Mouse (Mus musculus) thymus, postnatal 36 days (tissue): ENCODE data around the gene Stmn1.

Experiments
- DNase-seq, 2 experiments: peaks; one replicate each; pipeline ENCODE4 v3.0.0; 2022; ENCODE audit warnings: mixed read lengths in 2 of 2

Gene Stmn1

DNA sequence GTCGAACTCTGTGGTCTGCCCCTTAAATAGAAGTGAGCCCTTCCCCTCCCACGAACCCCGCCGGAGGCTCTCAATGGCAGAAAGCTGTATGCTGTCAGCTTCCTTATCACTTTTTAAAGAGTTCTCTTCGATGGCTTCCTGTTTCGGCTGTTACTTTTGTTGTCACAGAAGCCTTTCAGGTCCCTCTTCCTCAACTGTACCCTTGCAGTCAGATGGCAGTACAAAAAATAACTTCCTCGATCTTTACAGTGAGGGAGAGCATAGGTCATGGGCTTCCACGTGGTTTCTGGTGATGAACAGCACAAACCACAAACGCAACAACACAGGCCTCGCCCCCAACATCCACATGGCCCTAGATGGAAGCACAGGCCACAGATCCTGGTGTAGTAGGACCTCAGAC lies 7.8 kb upstream of the Stmn1 start:
- peak; percentile 52 to 66 for DNase-seq

DNA sequence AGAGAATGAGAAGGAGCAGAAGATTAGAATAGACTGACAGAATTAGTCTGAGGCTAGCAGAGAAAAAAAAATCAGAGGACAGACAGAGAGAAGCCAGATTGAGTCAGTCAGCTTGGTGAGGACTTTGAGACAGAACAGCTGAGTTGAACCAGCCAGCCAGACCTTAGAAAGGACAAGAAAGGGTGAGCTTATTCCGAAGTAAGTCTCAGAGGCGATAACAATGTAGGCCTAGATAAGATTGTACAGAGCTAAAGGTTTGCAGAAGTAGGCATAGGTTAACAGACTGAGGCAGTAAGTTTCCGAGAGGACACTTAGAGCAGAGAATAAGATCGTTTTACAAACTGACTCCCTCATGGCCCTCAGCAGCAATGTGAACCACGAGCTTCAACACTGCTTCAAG lies 6.9 kb upstream of the Stmn1 start:
- DNase-seq, result no peak

DNA sequence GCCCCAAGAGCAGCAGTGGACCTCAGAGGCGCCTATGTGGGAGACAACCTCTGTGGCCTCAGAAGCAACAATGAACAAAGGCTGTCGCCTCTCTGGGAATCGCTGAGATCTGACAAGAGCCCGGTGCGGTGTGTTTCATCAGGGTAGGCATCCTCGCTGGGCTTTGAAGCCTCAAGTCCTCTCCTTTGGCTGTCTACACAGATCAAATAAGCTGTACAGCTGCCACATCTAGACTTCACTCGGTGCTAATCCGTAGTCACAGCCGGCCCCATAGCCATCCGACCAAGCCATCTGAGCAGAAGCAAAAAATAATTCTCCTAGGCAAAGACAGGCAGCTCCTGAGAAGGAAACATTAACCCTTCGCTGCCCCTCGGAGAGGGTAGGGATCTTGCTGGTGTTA lies 2.3 kb upstream of the Stmn1 start:
- DNase-seq, result no peak

DNA sequence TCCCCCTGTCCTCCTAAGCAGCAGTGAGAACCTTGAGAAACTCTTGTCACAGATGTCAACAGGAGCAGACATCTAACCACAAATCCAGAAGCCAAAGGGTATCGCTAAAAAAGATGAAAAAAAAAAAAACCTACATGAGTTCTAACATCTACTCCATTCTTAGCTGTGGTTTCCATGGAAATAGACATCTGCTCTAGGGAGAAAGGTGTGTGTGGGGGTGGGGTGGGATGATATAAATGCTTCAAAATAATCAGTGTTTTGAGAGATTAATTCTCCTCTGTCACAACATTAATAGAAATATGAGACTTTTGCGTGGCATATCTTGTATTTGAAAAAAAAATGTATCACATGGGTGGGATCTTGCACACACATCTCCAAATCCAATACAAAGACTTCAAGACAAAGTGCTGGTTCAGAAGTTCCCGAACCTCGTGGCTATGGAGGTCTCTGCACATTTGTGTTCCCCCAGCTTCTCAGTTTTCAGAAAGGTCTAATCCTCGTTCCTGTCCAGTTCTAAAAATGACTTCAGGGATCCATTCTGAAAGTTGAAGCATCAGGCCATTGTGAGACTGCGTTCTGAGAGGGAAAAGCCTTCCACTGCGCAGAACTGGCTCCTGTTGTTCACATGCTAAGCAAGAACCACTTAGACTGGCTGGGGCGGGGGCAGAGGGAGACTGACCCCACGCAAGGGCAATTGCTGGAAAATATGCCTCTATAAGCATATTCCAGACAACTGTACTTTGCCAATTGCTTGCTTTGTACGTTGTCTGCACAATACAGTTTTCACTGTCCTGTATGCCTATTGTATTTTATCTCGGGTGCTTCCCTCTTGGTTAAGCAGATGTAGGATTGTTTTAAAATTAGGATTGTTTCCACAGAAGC lies 1.5 kb upstream of the Stmn1 start:
- no peak for DNase-seq

DNA sequence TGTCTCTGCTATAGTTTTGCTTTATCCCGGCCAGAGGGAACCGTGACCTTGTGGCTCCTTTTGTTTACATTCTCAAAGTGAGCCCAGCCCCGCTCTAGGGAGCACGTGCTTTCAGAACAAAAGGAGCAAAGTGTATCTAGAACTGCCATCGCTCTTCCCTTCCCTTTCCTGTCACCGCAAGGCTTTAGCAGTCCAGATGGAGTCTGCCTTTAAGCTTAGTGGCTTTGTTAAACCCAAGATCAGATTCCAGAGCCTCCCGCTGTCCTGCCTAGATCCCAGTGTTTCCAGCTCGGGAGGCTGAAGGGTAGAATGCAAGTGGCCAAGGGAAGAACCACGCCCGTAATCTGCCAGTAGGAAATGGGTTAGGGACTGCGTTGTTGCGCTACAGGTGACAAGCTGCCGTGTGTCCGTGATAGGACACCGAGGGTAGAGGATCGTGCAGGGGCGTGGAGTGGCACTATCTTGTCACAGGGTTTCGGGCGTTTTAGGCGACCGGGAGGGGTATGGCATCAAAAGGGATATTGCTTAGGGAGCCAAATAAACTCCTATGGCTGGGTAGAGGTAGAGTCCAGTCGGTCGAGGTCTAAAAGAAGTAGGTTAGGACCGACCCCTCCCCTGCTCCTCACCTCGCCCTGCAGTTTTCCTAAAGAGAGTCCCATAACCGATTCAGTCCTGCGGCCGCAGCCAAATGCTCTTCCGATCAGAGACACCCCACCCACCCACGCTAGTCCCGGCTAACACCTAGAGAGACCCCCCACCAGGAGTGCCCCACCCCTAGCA lies 495 bp upstream of the Stmn1 start:
- peak; percentile 65 to 66 for DNase-seq

DNA sequence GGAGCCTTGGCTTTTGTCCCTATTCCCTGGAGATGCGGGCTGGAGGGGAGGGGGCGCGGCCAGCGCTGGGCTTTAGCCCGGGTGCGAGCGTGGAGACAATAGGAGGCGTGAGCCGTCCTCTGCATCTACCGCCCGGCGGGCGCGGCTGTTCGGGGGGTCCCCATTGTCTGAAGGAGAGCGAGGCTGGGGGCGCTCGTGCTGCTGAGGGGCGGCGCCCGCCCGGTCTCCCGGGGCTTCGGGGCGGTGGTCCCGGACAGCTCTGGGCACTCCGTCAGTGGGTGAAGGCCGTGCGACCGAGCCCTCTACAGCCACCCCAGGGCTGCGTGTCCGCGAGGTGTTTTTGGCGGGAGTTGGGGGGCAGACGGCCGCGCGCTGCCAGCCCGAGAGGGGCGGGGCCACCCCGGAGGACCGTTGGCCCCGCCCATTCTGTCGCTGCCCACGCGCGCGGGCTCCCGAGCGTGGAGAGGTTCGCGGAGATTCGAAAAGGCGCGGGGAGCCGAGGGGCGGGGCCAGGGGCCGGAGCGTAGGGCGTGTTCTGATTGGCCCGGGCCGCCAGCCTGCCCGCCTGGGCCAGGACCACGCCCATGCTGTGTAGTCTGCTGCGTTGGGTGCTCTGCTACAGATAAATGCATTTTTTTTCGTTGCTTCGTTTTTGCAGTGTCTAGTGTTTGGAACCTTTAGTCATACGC lies 602 bp downstream of the Stmn1 start:
- DNase-seq, result peak; percentile 98

DNA sequence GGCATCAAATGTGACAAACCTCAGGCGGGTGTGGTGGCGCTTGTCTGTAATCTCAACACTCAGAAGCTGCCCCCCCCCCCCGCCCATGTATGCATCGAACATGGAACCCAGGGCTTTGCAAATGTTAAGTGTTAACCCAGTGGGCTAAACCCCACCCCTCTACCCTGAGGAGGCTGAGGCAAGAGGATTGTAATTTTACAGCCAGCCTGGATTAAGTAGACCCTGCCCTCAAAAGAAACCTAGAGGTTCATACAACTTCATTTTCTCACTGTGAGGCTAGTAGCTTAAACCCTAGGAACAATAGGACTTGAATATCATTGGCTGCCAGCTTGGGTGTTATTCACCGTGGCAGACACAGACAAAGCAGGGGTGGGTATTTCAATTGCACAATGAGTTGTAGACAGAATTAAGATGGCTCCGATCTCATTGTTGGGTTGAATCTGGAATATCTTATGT lies 1.2 kb downstream of the Stmn1 start:
- DNase-seq, result no peak

DNA sequence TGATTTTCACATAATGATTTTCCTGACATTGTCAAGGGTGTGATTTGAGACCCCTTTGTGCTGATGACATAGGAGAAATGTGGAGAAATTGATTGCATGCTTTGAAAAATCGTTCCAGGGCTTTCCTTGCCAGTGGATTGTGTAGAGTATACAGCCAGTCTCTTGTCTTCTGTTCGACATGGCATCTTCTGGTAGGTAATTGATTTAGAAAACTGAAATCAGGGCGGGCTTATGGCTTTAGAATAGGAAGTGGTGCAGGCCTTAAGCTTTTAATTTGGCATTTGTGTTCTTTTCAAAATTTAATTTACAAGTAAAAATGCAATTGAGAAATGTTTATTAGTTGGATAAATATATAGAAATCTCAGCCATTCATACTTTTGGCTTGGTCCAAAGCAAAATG lies 1.9 kb downstream of the Stmn1 start:
- DNase-seq, result no peak

DNA sequence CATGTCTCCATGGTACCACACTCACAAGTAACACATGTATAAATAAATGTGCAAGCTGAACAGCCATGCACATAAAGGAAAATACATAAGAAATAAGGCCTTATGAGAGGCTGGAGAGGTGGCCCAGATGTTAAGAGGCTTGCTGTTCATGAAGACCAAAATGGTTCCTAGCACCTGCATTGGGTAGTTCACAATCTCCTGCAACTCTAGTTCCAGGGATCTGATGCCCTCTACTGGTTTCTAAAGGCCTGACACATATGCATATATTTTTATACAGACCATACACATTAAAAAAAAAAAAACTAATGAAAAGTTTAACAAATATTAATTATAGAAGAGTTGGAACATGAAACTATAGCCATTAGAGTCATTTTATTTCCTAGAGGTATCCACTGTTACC lies 3.3 kb downstream of the Stmn1 start:
- DNase-seq, result no peak

DNA sequence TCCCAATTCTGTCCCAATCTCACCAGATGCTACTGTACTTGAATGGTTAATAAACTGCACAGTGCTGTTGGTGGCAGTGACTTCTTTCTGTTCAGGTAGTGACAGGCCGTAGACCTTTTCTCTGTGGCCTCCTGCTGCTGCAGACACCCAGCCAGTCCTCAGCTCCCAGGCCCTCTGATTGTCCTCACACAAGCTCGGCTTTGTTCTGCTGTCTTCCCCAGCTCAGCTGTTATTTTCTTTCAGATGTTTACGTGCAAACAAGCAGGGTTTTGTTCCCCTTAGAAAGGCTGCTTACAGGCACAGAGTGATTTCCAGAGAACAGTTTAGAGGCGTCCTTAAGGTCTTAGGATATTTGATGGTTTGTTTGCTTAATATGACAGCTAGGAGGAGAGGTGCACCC lies 5.6 kb downstream of the Stmn1 start:
- DNase-seq, result no peak

DNA sequence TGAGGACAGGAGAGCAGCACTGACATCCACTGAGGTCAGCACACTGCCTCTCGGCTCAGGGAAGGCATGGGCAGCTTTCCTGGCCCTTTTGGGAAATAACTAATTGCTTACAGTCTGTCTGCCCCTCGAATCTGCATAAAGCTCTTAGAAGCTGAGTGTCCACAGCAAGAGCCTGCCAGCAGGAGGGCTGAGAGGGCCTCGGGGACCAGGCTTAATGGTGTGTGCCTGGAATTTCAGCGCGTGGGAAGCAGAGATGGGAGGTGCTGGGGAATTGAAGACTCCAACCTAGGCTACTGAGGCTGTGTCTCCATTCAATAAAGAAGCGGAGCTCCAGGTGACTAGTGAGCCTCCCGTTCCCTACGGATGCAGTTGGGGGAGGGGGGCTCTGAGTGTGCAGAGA lies 6.1 kb downstream of the Stmn1 start:
- DNase-seq, result no peak

DNA sequence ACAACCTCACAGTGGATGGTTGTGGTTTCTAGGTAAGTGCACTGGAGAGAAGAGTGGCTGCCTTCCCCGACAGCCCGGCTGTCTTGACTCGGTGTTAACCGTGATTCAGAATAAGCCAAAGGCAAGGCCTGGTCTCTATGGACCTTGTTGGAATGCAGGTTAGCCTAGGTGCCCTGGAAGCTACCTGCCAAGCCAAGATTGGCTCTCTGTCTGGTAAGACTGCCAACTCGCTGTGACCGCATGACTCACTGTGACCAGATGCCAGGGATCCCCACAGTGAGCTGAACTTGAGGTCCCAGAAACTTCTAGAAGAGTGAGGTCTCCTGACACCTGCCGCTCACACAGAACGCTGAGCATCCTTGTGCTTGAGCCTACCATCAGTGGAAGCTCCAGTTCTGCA lies 8.8 kb downstream of the Stmn1 start:
- DNase-seq, result no peak

DNA sequence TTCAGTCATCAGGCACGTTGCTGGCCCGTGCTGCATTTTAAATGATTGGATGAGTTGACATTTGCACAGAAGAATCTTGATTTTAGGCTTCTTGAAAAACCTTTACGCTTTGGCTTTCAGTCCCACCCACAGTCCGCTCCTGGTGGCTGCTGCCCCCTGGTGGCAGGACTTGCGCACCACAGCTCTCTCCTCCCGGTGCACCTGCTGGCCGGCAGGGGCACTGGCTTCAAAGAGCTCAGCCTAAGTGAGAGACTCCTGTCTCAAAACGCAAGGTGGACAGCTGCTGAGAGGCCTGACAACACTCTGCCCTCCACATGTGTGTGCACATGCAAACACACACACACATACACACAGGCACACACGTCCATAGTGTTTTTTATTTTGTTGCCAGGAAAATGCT lies 9.9 kb downstream of the Stmn1 start:
- DNase-seq, result peak; percentile 90 to 94

DNA sequence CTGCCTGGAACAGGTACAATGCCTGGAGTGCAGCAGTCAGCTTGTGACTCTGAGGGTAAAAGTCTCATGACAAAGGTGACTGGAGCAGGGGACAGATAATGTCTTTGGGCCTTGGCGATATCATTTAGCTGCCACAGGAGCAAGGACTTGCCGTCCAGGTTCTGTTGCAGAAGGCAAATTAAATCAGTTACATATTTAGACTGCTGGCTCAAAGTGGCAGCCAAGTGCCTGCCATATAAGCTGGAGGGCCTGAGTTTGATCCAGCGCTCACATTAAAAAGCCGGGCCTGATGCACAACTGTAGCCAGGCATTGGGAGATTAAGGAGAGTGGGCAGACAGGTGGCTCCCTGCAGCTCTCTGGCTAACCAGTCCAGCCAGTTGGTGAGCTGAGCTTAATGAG lies 11.7 kb downstream of the Stmn1 start:
- no peak for DNase-seq

DNA sequence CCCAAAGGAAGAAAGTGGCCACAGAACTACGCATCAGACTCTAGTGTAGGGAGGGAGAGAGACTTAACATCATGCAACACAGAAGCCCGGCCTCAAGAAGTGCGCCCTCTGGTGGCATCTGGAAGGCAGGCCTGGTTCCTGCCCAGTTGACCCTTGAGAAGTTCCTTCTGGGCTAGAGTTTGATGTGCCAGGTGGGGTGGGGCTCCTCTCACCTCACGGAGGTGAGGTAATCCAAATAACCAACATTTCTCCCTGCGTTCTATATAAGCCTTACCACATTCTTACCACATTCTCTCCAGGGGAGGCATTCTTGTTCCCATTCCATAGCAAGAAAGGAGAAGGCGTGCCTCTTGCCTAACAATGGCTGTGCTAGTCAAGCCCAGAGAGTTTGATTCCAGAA lies 12.7 kb downstream of the Stmn1 start:
- peak; percentile 71 to 75 for DNase-seq

DNA sequence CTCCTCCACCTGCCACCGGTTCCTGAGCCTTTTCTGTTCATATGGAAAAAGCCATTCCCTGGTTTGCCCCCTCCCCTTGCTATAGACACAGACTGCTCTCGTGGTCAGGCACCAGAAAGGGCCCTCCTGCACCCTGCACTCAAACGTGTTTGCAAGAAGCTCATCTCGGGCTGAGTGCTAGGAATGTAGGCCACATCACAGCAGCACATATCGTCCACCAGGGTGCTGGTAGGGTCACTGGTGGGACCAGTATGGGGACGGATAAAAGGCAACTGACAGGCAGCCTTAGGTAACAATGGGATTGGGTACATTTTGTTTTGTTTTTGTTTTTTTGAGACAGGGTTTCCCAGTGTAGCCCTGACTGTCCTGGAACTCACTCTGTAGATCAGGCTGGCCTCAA lies 13.2 kb downstream of the Stmn1 start:
- DNase-seq, result no peak

DNA sequence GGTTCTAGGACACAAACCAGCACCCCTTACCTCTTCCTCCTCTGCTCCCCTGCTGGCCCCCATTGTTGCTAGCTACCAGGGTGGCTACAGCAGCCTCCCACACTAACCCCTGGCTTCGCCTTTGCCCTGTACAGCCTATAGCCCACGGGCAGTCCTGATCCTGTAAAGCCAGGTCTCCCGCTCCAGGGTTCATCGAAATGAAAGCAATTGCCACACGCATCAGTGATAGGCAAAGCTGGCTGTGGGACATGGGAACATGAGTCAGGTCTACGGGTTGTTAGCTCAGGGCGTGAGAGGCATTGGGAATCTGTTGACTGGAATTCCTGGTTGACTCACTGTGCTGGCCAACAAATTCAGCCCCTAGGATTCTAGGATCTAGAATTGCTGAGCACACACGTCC lies 14.3 kb downstream of the Stmn1 start:
- DNase-seq, result no peak

DNA sequence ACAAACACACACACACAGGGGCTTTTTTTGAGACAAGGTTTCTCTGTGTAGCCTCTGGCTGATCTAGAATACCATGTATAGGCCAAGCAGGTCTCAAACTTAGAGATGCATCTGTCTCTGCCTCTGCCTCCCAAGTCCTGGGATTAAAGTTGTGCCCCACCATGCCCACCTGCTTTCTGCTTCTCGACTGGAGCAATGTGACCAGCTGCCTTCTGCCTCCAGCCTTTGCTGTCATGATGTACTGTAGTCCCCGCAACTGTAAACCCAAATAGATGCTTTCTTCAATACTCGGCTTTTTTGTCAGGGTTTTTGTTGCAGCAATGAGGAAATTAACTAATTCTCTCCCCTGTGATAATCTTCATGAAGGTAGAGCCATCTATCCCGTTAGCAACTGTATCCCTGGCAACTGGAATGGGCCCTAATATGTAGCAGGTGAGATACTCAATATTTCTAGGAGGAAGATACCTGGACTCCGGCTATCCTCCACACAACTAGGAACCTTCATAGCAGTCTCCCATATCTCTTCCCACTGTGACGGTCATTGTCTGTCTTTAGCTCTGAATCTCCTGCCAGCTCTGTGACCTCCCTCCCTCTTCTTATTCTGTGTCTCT lies 15.1 kb downstream of the Stmn1 start:
- no peak for DNase-seq

DNA sequence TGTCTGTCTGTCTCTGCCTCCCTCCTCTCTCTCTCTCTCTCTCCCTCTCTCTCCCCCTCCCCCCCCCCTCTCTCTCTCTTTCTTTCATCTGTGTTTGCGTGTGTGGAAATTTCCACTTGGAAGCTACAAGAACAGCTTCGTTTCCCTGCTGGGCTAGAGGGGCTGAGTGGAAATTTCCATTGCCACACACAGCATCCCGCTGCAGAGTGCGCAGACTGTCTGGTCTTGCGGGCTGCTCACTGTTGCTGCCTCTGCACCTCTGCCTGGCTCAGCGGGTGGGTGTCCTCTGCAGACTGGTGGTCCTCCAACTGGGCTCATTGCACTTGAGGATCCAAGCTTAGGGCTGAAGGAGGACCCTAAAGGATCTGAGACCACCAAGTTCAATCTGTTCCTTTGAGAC lies 15.6 kb downstream of the Stmn1 start:
- DNase-seq, result no peak

DNA sequence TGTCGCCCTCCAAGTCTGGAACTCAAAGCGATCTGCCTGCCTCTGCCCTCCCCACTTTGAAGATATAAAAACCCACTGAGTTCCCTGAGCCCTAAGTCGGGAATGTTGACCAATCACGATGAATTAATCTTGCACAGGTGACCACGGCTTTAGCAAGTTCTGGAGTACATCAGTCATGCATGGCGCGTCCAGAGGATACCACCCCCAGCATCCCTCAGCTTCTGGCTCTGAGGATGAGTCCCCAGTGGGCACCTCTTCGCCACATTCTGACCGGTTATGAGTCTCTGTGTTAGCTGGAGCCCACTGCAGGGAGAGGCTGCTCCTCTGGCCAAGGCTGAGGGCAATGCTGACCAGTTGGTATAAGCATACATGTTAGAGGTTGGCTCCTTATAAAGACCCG lies 16.1 kb downstream of the Stmn1 start:
- no peak for DNase-seq

DNA sequence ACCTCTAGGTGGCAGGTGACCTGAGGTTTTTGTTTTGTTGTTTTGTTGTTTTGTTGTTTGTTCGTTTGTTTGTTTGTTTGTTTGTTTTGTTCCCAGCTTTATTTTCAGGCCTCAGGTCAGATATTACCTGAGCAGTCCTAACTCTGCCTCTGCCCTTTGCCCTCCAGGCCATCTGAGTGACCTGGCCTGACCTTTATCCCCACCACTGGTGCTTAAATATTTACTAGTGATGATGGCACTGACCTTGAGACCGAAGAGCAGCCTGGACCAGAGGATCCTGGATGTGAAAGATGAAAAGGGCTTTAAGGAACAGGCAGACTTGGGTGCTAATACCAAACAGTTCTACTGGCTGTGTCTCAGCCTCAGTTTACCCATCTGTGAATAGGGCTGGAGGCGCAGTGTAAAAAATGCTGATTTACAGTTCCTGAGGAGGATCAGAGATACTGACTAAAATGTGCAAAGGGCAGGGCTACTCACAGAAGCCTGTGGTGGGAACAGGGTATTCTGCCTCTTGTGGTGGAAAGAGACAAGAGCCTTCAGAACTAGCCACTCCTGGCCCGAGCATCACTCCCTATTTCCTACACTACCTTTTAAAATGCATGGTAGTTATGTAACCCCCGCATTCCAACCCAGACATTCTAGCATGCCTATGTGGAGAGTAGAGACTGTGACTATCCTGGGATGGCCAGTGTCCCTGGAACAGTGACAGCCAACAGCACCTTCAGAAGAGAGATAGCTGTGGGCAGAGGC lies 17.2 kb downstream of the Stmn1 start:
- DNase-seq, result no peak

DNA sequence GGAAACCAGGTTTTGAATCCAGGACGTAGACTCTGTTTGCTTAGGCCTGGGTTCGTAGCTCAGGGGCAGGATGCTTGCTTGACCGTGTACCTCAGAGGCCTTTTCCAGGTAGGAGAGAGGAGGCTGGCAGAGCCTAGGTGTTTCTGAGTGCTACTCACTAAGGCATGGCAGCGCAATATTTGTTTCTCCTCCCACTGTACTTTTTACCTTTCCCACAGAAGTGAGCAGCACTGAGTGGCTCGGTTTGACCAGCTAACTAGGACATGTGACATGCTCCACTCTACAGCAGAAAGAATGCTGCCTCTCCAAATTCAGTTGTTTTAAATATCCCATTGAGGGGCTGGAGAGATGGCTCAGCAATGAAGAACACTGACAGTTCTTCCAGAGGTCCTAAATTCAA lies 20.1 kb downstream of the Stmn1 start:
- no peak for DNase-seq
